Mouse (Mus musculus) gastrocnemius, adult 8-10 months (tissue): ENCODE data around the gene Rasgef1b. TPM values are rescaled to one million over a fixed set of nuclear protein-coding genes. Genes with fewer than 3 reads are reported as not detected.
"Not testable (repeated sequence)": the region's sequence is repeated elsewhere in the genome, so short reads cannot be mapped to it uniquely, and the experiment has no call there.

Experiments used
- DNase-seq, 2 experiments: peaks; one replicate each; pipeline ENCODE4 v3.0.0; 2022; ENCODE audit warnings: low spot score in 2 of 2
- total RNA-seq, 4 experiments: library from RNA; stranded (reverse); gene quantifications; 2 replicates each; pipeline ENCODE4 v1.2.4; 2022

The Rasgef1b gene
- total RNA-seq, 4 experiments from 2014 or later, result 0.24 to 0.36 (median 0.35) TPM; not detected in 1

DNA sequence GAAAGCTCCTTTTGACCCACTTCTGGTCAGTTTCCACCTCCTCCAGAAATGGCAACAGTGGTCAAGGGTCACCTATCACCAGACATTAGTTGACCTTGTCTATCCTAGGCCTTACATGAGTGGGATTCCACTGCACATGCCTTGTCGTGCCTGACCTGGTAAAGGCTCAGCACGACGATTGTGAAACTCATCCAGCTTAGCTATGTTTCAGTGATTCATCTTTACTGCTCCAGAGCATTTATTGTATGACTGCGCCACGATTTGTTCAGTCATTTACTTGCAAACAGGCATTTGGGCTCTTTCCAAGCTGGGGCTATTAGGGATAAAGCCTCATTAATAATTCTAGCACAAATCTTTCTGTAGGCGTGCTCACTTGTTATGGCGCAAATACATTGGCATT, 498.4 kb downstream of the Rasgef1b start:
- no peak for DNase-seq

DNA sequence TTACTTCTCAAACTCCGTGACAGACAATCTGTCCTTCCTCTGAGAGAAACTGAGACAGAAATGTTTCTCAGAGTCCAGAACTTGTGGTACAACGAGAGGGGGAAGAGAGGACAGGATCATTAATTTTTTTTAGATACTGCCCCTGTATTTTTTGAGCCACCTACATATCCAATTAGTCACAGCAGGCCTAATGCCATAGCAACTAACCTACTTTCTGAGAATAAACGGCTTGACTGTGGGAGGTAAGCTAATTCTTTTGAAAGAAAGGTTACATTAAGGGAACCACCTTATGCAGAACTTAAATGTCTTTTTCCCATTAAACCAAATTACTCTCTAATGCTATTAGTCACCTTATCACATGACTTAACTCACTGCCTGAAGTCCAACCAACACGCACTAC, 501.5 kb downstream of the Rasgef1b start:
- no peak for DNase-seq

DNA sequence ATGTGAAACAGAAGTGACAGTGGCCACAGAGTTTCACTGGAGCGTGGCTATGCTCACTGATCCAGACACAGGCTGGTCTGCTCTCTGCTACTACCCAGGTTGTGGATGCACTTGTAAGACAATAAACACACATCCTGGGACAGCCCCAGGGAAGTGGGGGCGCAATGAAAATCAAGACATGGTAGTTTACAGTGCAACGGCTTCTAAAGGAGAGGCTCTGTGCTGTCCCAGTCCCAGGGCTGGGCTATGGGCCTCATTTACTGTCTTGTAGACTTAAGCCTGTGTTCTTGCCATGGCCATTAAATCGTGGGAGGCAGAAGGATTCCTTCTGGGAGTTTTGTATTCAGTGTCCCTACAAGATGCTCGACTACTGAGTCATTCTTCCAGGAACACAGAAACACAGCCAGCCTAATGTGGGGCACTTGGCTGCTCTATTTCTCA, 504.3 kb downstream of the Rasgef1b start:
- DNase-seq, result no peak

DNA sequence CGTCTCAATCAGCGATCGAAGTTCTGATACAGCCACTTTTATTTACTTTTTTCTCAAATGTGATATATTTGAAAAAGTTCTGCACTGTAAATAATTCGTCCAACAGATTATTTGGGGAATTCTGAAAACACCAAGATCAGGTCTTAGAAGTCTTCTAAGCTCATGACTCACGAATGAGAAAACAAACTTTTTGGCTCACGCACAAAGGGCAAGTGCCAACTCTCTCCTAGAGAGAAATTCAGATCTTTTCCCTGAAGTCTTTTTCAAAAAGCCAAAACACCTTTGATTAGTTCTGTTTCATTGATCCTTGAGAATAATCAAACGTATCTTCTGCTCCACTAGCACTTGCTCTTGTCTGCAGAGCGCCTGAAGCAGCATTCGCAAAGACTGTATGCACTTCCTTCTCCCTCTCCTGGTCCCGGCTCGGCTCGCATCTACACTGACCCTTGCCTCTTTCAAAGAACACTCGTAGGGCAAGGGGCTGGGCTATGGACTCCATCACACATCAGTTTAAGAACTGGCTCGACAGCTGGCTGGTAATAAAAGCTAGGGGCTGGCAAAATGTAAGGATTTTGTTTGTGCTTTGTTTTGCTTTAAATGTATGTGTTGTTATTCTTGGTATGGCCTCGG, 504.9 kb downstream of the Rasgef1b start:
- no peak for DNase-seq

DNA sequence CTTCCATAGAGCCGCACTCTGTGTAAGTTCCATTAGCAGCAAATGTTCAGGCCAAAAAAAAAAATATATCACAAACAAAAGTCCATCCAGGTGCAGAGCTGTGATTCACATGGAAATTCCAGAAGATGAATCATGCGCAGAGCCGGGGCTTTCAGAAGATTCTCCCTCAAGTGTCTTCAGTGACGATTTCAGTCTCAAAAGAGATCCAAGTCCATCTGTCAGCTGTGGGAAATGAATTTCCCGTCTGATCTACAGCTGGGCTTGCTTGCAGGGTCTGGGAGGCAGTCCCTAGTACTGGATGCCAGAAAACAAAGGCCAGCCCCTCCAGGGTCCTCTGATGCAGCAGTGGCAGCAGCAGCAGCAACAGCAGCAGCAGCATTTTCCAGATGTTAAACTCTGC, 510.5 kb downstream of the Rasgef1b start:
- peak in 1 of 2 experiments; percentile 16 for DNase-seq

DNA sequence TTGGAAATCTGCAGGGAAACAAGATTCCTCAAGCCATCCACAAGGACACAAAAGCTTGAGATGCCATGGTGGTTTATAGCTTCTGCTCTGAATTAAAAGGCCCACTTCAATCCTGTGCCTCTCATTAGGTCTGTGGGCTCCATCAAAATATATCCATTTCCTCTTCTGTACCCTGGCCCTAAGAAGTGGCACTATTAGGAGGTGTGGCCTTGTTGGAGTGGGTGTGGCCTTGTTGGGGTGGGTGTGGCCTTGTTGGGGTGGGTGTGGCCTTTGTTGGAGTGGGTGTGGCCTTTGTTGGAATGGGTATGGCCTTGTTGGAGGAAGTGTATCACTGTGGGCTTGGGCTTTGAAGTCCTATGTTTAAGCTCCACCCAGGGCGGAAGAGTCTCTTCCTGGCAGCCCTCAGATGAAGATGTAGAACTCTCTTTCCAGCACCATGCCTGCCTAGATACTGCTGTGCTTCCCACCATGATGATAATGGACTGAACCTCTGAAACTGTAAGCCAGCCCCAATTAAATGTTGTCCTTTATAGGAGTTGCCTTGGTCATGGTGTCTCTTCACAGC, 512.2 kb downstream of the Rasgef1b start:
- DNase-seq, result not testable (repeated sequence)

DNA sequence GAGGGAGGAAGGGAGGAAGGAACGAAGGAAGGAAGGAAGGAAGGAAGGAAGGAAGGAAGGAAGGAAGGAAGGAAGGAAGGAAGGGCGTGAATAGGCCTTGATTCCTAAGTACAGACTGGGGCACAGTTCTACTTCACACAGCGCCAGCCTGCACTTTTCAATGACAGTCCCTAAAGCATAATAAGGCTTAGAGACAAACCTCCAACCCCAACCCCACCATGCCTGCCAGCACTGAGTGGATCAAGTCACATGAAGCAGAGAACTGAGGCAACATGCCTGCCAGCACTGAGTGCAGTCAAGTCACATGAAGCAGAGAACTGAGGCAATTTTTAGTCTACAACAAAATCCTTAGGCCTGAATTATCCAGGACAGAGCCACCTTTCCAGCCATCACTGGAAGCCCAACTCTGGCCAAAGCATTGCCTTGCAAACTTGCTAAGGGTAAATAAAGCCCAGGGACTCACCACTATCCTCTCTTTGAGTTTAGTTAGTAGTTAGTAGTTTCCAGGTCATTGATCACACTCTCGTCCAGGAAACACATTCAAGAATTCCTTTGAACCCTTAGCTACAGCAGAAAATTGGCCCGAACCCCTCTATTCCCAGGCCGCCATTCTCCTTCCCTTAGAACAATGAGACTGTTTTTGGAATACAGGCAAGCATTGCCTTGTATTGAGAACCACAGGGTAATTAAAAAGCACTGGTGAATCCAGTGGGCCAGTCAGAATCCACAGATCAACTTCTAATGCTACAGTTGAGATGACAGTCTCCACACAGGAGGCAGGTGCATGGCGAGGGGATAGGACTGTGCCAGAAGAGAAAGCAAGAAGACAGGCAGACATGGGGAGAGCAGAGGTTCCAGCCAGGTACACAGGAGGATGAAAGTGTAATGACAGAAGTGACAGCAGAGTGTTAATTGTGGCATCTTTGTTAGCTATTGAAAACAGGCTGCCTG, 513.4 kb downstream of the Rasgef1b start:
- DNase-seq, result no peak

DNA sequence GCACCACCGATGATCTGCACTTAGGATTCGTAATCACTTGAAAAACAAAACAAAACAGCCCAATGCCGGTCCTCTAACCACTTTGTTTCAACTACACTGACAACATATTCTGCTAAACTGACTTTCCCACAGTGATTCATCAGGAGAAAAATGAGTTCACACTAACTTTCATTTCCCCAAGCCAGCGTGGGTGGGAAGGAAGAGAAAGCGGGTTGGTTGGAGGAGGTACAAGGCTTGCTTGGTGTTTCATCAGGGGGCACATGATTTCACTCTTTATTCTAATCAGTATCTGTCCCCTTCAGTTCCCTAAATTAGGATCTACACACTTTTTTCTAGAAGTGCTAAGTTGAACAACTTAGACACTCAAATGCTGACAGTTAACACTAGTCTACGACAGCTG, 514.5 kb downstream of the Rasgef1b start:
- no peak for DNase-seq

DNA sequence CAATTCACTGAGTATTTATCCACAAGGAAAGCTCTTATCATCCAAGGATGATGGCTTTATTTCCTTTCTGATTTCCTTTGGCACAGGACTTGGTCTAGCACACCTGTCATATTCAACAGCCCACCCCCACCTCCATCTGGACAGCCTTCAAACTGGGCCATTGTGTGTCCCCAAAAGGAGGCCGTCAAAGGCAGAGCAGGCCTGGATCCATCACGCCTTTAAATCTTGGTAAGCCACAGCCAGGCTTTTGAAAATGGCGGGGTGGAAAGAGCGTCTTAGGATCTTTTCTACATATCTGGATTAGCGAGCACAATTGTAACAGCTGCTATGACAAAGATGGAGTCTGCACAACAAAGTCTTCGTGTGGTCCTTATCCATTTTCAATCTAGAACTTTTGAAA, 515.7 kb downstream of the Rasgef1b start:
- DNase-seq, result no peak

DNA sequence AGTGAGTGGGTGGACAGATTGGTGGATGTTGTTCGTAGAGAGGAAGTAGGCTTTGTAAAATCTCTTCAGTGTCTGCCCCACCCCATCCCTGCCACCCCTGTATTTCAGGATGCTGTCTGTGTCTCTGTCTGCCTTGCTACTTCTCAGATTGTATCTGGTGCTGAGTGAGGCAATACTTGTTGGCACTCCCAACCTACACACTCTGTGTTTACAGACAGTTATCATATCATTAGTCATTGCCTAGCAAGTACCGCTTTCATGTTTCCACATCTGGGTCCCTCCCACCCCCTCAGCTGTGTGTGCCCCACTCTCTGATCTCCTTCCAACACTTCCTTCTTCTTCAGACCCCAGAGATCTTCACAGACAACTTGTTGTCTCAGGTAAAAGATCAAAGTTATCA, 525.4 kb downstream of the Rasgef1b start:
- DNase-seq, result no peak

DNA sequence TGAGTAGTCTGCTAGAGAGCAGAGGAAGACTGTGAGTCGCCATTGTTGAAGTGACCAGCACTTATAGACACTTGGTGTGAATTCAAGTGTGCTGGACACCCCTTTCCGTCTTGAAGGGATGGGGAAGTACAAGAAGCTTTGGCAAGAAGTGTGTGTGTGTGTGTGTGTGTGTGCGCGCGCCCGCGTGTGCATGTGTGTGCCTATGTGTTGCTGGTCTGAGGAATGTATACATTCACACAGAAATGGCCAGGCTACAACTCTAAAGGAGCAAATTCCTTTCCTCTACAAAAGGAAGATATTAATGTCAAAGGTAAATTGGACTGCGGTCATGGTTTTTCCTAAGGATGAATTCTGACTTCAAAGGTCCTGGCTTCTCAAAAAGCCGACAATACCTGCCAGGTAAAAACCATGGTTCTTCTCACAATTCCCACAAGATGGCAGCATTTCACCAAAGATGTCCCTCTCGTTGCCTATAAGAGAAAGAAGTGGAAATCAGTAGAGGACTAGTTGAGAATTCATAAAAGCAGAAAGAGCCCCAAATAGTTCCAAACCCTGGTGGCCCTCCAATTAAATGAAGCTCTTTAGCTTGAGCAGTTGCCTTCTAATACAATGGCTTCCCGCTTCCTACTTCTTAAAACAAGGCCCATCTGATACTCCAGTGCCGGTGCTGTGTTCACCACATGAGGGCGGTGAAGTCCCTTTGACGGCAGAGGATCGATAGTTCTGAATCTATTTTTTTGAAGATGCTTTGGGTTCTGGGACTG, 526.6 kb downstream of the Rasgef1b start:
- DNase-seq, result no peak

DNA sequence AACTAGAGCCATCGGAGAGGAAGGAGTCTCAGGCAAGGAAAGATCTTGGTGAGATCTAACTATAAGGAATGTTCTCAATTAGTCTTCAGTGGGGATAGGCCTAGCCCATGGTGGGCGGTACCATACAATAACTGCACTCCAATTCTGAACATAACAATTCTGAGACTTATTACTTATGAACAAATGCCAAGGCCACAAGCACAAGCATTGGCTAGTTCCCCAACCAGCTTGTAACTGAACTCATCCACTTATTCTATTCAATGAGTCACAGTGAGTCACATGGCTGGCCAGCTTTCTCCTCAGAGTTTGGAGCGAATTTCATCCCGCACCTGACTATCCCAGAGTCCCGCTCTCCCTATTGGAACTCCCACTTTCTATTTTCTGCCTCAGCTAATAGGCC, 533.4 kb downstream of the Rasgef1b start:
- DNase-seq, result no peak

DNA sequence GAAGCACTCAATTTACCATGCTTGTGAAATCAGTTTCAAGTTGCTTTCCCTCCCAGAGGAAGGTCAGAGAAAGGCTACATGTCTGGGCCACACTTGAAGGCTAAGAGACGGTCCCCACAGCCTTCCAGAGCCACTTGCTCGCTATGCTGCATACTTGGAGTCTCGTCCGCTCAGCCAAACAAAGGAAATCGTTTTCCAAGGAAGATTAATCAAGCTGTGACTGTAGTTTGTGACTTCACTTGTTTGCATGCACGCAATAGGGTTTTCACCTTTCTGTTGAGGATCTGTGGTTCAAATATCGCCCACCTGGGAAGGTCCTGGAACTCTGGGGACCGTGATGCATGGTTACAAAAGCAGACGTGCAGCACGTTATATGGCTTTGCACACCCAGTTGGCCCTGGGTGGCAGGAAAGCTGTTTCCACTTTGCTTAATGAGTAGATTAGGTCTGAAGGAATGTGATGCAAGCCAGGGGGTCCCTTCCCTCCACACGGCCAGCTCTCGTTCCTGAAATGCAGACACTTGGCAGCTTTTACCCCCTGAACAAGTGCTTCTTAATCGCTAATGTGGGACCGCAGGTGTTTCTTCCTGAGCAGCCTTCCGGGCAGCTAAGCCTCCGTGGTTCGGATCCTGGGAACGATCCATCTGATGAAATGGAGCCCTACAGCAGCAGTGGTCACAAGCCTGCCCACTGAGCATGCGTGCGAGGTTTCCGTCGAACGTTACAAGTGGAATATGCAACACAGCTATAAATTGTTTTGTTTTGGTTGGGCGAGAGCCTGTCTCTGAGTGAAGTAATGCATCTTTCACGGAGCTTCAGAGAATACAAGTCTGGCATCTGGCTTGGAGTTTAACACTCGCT, 537.7 kb downstream of the Rasgef1b start:
- DNase-seq, result no peak

DNA sequence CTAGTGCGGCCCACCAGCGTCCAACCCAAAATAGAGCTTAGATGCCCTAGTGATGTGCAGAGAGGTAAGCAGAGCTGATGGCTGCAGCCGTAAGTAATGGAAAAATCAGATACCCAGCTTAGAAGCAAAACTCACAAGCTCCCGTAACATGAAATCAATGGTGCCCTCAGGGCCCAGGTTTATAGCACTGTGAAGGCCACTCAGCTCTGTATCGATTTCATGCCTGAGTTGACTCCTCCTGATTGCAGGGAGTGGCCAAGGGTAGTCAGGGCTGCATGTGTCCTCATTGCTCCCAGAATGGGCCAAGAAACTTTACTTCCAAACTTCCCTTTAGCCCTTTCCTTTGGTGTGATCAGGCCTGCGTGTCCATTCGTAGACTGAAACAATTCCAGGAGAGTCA, 545.2 kb downstream of the Rasgef1b start:
- DNase-seq, result no peak

DNA sequence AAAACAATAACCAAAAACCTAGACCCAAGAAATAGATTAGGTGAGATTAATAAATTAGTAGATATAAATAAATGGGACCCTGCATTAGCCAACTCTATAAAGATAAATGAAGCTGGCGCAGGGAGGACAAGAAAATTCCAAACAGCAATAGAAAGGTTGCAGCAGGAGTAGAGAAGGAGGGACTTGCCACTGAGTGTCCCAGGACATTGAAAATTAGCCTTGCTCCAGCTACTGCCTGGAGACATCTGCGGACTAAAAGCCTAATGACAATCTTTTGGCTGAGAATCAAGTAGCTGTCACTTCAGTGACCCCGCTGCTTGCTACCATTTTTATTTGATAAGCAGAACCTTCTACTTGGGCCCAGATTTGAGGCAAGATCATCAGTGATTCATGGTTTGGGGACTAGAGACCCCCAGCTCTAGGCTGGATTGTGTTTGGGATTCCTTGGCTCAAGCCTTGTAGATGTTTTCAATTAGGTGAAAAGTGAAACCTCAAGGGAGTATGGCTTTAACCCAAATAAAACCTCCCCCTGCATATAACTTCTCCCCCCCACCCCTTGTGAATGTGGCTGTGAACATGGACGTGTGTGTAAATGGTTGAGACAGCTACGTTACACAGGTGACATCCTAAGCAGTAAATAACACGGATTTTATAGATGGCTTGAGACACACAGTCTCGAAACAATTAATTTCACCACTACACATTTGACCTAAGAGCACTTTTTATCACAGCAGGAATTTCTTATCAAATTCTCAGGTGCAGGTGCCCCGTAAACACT, 554.1 kb downstream of the Rasgef1b start:
- no peak for DNase-seq

DNA sequence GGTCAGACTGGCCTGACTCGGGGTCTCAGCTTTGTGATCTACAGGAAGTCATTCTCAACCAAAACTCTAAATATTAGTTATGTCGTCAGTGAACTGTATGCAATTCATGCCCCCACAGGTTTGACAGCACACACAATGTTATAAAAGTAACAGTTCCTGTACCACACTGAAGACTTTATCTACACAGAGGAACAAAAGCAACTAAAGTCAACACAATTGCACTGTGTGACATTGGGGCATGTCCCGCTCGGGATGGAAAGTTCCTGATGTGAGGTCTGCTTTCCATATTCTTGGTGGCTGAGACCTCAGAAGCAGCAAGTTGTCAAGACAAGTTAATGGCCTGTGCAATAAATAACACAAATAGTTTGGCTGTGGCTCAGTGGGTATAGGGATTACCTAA, 559.0 kb downstream of the Rasgef1b start:
- no peak for DNase-seq

DNA sequence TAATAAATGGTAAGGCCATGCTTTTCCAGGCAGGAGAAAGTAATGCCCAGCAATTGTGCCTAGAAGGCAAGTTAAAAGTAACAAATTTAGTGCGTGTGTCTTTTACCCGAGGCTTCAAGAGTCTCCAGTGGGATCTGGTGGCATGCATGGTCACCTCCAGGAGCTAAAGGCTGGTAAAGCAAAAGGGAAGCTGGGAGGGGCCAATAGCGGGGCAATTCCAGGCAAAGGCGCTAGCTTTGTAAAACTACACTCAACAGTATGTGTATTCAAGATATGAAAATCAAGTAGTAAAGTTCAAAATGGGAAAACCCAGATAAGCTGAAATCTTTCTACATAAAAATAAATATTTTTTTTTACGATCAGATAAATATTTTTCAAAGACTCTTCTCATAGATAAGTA, 561.1 kb downstream of the Rasgef1b start:
- DNase-seq, result no peak
